Mouse (Mus musculus) erythroblast, embryonic 14.5 days (primary cell): ENCODE measurements around the gene Mcpt2.
"Not testable (repeated sequence)": the region's sequence is repeated elsewhere in the genome, so short reads cannot be mapped to it uniquely, and the experiment has no call there.

Experiments
- GATA1 ChIP-seq: IDR thresholded peaks from 2 replicates; pipeline ENCODE4 v1.6.1; 2012; ENCODE audit warnings: low read length, inconsistent platforms, mixed read lengths
- TAL1 ChIP-seq: IDR thresholded peaks from 3 replicates; pipeline ENCODE4 v1.6.1; 2012; ENCODE audit warnings: low read length, inconsistent platforms, mixed read lengths

GRCm38 (mm10) chr14:56030395-56030794 lies 11.4 kb upstream of the Mcpt2 start, which contains the start of gene Mcpt9:
- TF ChIP-seq GATA1, TAL1: not testable (repeated sequence)
